ENCODE assay signal across 9 mouse cellular contexts in genomic region chr1:24099541-24099925, GRCm38 (mm10). TPM values are rescaled to one million over a fixed set of nuclear protein-coding genes. Genes with fewer than 3 reads are reported as not detected.
DNase-seq lines count a peak whose midpoint lies in the region; ATAC-seq and TF ChIP-seq lines count a peak whose summit lies in the region.
"Had no signal": no experiment of that assay in that cellular context is flagged by ENCODE, and none has a peak within 500 bp of the region (broad histone marks: within the 10 kb centered on the region; RNA-seq: fewer than 3 reads in every experiment).

No protein-coding gene starts in this region.

- ATAC-seq in forebrain, embryonic 11.5 days (replicated peaks; ENCODE audit: low FRiP score), result no peak; the same call in 1 of the 2 replicates
- ATAC-seq in liver, embryonic 11.5 days (replicated peaks; ENCODE audit: low FRiP score), result no peak; the same call in none of the 2 replicates
- peak; percentile 24 for ATAC-seq in stomach, embryonic 15.5 days (ENCODE audit: insufficient read depth, low FRiP score, low read depth)

- H3K9me3 ChIP-seq in heart, embryonic 10.5 days, result no peaks in the 10 kb centered on the region; the same call in 1 of the 2 replicates
- no peaks in the 10 kb centered on the region for H3K9me3 ChIP-seq in forebrain, embryonic 11.5 days (ENCODE audit: control insufficient read depth, low read length)
- no peaks in the 10 kb centered on the region for H3K9me3 ChIP-seq in liver, embryonic 11.5 days (ENCODE audit: control insufficient read depth, low read length)
- no peaks in the 10 kb centered on the region for H3K9me3 ChIP-seq in stomach, embryonic 15.5 days

- intact Hi-C loops in heart, postnatal 14 days (cut with DNase I), result no loop called here

- peak; percentile 76 for DNase-seq in heart, embryonic 10.5 days (ENCODE audit: low spot score)
- DNase-seq in heart, postnatal 14 days, result no peak
- DNase-seq in forebrain, embryonic 11.5 days (ENCODE audit: low spot score), result peak; percentile 82
- DNase-seq in liver, embryonic 11.5 days (ENCODE audit: low spot score), result no peak
- no peak for DNase-seq in gastrocnemius, adult 18-20 months (ENCODE audit: low spot score)
- DNase-seq in cerebellum, postnatal 10 days, result no peak

- H3ac ChIP-seq in C2C12 (ENCODE audit: control insufficient read depth, insufficient read length, low read depth), result peak overlapping the region; percentile 97

- H3K27ac ChIP-seq in heart, embryonic 10.5 days, result peak overlapping the region; percentile 97
- peak overlapping the region; percentile 68; the same call in 1 of the 2 replicates for H3K27ac ChIP-seq in forebrain, embryonic 11.5 days (ENCODE audit: low read depth, low read length)
- H3K27ac ChIP-seq in liver, embryonic 11.5 days (ENCODE audit: low read depth, low read length), result peak overlapping the region; percentile 58; the same call in 1 of the 2 replicates
- H3K27ac ChIP-seq in stomach, embryonic 15.5 days, result peak overlapping the region; percentile 78

- H3K27me3 ChIP-seq in heart, embryonic 10.5 days (ENCODE audit: insufficient read depth, poor library complexity, severe bottlenecking), result no peaks in the 10 kb centered on the region
- H3K27me3 ChIP-seq in C2C12 (ENCODE audit: control insufficient read depth, insufficient read depth, insufficient read length), result no peaks in the 10 kb centered on the region
- no peaks in the 10 kb centered on the region for H3K27me3 ChIP-seq in forebrain, embryonic 11.5 days (ENCODE audit: control insufficient read depth, insufficient read depth, low read length)
- peaks cover 17% of the 10 kb centered on the region for H3K27me3 ChIP-seq in liver, embryonic 11.5 days (replicated peaks; ENCODE audit: control insufficient read depth, insufficient read depth, low read length)
- H3K27me3 ChIP-seq in stomach, embryonic 15.5 days (replicated peaks), result no peaks in the 10 kb centered on the region

- peak overlapping the region; percentile 74 for H3K4me2 ChIP-seq in forebrain, embryonic 11.5 days (ENCODE audit: low read depth, low read length, severe bottlenecking)
- H3K4me2 ChIP-seq in liver, embryonic 11.5 days, result peak overlapping the region; percentile 84
- peak overlapping the region; percentile 66 for H3K4me2 ChIP-seq in stomach, embryonic 15.5 days

- H3K4me3 ChIP-seq in heart, embryonic 10.5 days, result peak overlapping the region; percentile 93
- H3K4me3 ChIP-seq in C2C12 (ENCODE audit: insufficient read depth, poor library complexity, severe bottlenecking), result peak overlapping the region; percentile 56
- peak overlapping the region; percentile 84 for H3K4me3 ChIP-seq in forebrain, embryonic 11.5 days (ENCODE audit: low read depth, low read length)
- H3K4me3 ChIP-seq in liver, embryonic 11.5 days (ENCODE audit: low read depth, low read length), result peak overlapping the region; percentile 77
- H3K4me3 ChIP-seq in stomach, embryonic 15.5 days (replicated peaks), result peak overlapping the region; percentile 91

- peaks cover 50% of the 10 kb centered on the region for H3K79me2 ChIP-seq in C2C12 (ENCODE audit: control insufficient read depth, insufficient read depth)

- peak overlapping the region; percentile 86 for H3K9ac ChIP-seq in forebrain, embryonic 11.5 days (ENCODE audit: low read length)
- H3K9ac ChIP-seq in liver, embryonic 11.5 days (ENCODE audit: low read depth, low read length), result peak overlapping the region; percentile 71
- H3K9ac ChIP-seq in stomach, embryonic 15.5 days, result peak overlapping the region; percentile 89

- under 1% methylated on average over 44 of the region's 44 CpGs for WGBS in heart, embryonic 10.5 days
- WGBS in forebrain, embryonic 11.5 days, result under 1% methylated on average over 28 of the region's 44 CpGs
- under 1% methylated on average over 43 of the region's 44 CpGs for WGBS in liver, embryonic 11.5 days
- WGBS in stomach, embryonic 15.5 days, result under 1% methylated on average over 43 of the region's 44 CpGs

- H3K4me1 ChIP-seq in heart, embryonic 10.5 days, result peaks cover 9% of the 10 kb centered on the region; the same call in 1 of the 2 replicates
- H3K4me1 ChIP-seq in forebrain, embryonic 11.5 days (replicated peaks; ENCODE audit: control insufficient read depth, insufficient read depth, low read length), result no peaks in the 10 kb centered on the region
- H3K4me1 ChIP-seq in liver, embryonic 11.5 days (replicated peaks; ENCODE audit: control insufficient read depth, insufficient read depth, low read length), result no peaks in the 10 kb centered on the region
- H3K4me1 ChIP-seq in stomach, embryonic 15.5 days, result peaks cover 2% of the 10 kb centered on the region; the same call in 1 of the 2 replicates

- peaks cover 13% of the 10 kb centered on the region for H3K79me3 ChIP-seq in C2C12 (ENCODE audit: low read depth)

- H3K36me3 ChIP-seq in heart, embryonic 10.5 days, result no peaks in the 10 kb centered on the region
- no peaks in the 10 kb centered on the region for H3K36me3 ChIP-seq in C2C12 (ENCODE audit: control insufficient read depth, insufficient read depth)
- no peaks in the 10 kb centered on the region for H3K36me3 ChIP-seq in forebrain, embryonic 11.5 days (ENCODE audit: control insufficient read depth, insufficient read depth, low read length)
- no peaks in the 10 kb centered on the region for H3K36me3 ChIP-seq in liver, embryonic 11.5 days (ENCODE audit: control insufficient read depth, insufficient read depth, low read length)
- no peaks in the 10 kb centered on the region for H3K36me3 ChIP-seq in stomach, embryonic 15.5 days
- H3K36me3 ChIP-seq: G1E had no signal

- no peak for TF ChIP-seq CTCF in C2C12 (IDR thresholded peaks at IDR 0.05; ENCODE audit: control insufficient read depth, insufficient read depth, insufficient read length)

TF ChIP-seq in C2C12, 6 proteins besides CTCF, POLR2A, EP300 and RAD21:
- TF ChIP-seq CEBPB (IDR thresholded peaks at IDR 0.05; ENCODE audit: low read depth) (no peak), FOSL1 (IDR thresholded peaks at IDR 0.05; ENCODE audit: insufficient read depth, low read length, poor library complexity, severe bottlenecking) (no peak), MYOD1 (IDR thresholded peaks at IDR 0.05; ENCODE audit: control insufficient read depth, insufficient read length, low read depth) (no peak), MYOG (IDR thresholded peaks at IDR 0.05; ENCODE audit: control insufficient read depth, extremely low read depth, insufficient read length) (no peak), MAX (IDR thresholded peaks at IDR 0.05) (no peak), USF1 (IDR thresholded peaks at IDR 0.05; ENCODE audit: low read depth) (no peak)

RNA-seq across cellular contexts. Expression of gene Fam135a, which starts 0.6 kb away (rescaled TPM):
- polyA plus RNA-seq in heart, embryonic 10.5 days (2016; fragmentation: Nextera tagmentation; extraction: Ambion mirVana), result 32.1 and 32.5 TPM in 2 replicates
- 10 to 100 TPM; 24.9 to 25.4 TPM for total RNA-seq in heart, postnatal 14 days (2021)
- polyA plus RNA-seq in C2C12 (2012; fragmentation: generic; extraction: Trizol), result 3.9 TPM
- polyA plus RNA-seq in forebrain, embryonic 11.5 days (2014; fragmentation: Nextera tagmentation; extraction: Ambion mirVana), result 31.4 and 44.9 TPM in 2 replicates
- 13.1 and 16.0 TPM in 2 replicates for polyA plus RNA-seq in liver, embryonic 11.5 days (2014; fragmentation: Nextera tagmentation; extraction: Ambion mirVana)
- polyA plus RNA-seq in stomach, embryonic 15.5 days (2015; fragmentation: Nextera tagmentation; extraction: Ambion mirVana), result 35.6 and 38.6 TPM in 2 replicates
- 10 to 100 TPM; 18.0 to 20.8 TPM for total RNA-seq in gastrocnemius, adult 18-20 months (2021)
- polyA plus RNA-seq: G1E had no signal

Comparison
In these comparisons a context has a peak if more than half of its experiments do, and no peak if none do; other contexts are left out.
1. DNase-seq: peak in heart, embryonic 10.5 days (single experiment) and forebrain, embryonic 11.5 days (single experiment); none in heart, postnatal 14 days (0 of 2), liver, embryonic 11.5 days (single experiment), gastrocnemius, adult 18-20 months (single experiment) and cerebellum, postnatal 10 days (0 of 2).
2. Peak in every context shown above with its lines, with median percentiles within 50 percentile points of each other: H3K27ac ChIP-seq, H3K4me3 ChIP-seq, H3K4me2 ChIP-seq and H3K9ac ChIP-seq.